Mouse (Mus musculus): ENCODE data around the gene Trmo.

DNA sequence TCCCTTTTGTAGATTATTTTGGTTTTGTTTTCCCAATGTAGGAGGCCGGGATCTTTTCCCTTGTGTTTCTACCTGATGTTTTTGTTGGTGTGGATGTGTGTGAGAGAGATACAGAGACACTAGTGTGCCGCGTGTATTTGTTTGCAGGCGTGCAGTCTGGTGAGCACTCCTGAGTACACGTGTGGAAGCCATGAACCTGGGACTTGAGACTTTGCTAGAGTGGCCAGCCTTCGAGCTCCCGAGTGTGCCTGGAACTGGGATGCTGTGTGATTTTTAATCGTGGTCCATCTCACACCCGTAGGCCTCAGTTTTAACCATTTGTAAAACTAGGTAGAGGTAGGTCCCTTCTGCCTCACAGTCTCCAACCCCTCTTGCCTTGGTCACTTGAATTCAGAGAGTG lies 40.3 kb downstream of the Trmo start:
- no peak for TF ChIP-seq CTCF (IDR thresholded peaks at IDR 0.05; ENCODE audit: borderline replicate concordance, insufficient read depth, low read depth, low read length)
- TF ChIP-seq POLR2A (IDR thresholded peaks at IDR 0.05; ENCODE audit: borderline replicate concordance, insufficient read depth, low read length), result no peak
